Mouse (Mus musculus) olfactory bulb, adult 2 months (tissue): ENCODE results near the gene Espn. TPM values are rescaled to one million over a fixed set of nuclear protein-coding genes. Genes with fewer than 3 reads are reported as not detected.

Source experiments
- H3K27ac ChIP-seq: fragments of 200-500 bp; 2 replicates; pipeline ENCODE4 v1.5.1; 2012; ENCODE audit warnings: low read depth, low read length; ENCODE audit not compliant: insufficient read depth
- H3K4me1 ChIP-seq: fragments of 200-500 bp; 2 replicates; pipeline ENCODE4 v1.6.1; 2012; ENCODE audit warnings: low read length; ENCODE audit not compliant: control insufficient read depth, insufficient read depth
- H3K4me3 ChIP-seq: fragments of 200-500 bp; 2 replicates; pipeline ENCODE4 v1.5.1; 2012; ENCODE audit warnings: mild to moderate bottlenecking, low read depth, low read length, moderate library complexity; ENCODE audit not compliant: insufficient read depth
- CTCF ChIP-seq: fragments of 200-500 bp; IDR thresholded peaks from 2 replicates; pipeline ENCODE4 v1.5.1; 2012; ENCODE audit warnings: low read depth, mild to moderate bottlenecking, low read length, moderate library complexity; ENCODE audit not compliant: insufficient read depth
- POLR2A ChIP-seq: fragments of 200-500 bp; IDR thresholded peaks from 2 replicates; pipeline ENCODE4 v1.6.1; 2012; ENCODE audit warnings: mild to moderate bottlenecking, low read depth, low read length, moderate library complexity; ENCODE audit not compliant: insufficient read depth
- WGBS: fragments of 180-500 bp; shearing (Covaris S2); methylation state at CpG from one replicate; pipeline ENCODE4 v1.1.7; 2018; 5-methylcytosine and 5-hydroxymethylcytosine counted together
- polyA plus RNA-seq: library from polyadenylated mRNA; stranded (reverse); fragments of >200 nt; gene quantifications from 2 replicates; pipeline ENCODE4 v1.2.4, GENCODE M21; 2012; ENCODE audit warnings: low replicate concordance; ENCODE audit not compliant: missing spikeins, insufficient read depth, insufficient read length

Gene Espn
- polyA plus RNA-seq, 1 experiment: not detected

DNA sequence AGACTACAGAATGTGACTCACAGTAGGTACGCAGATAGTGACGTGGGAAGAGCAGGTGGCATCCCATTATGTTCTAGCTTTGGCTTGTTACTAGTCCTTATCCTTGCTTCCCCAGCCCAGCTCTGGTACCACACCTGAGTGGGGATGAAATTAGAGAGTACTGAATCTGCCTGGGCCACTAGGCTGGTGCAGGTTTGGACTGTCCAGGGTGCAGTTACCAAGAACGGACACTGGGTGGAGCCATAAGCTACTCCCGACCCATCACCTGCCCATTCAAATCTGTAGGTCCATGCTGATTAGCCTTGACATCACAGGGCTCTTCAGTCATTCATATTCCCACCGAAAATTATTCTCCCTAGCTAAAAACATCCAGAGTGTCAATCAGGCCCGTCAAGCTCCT is 11.7 kb downstream of the Espn start:
- H3K4me1 ChIP-seq: peaks cover 9% of the 10 kb centered on the region
- H3K27ac ChIP-seq: no peak overlapping the region
- TF ChIP-seq POLR2A (no peak), CTCF (no peak)
- H3K4me3 ChIP-seq: no peak overlapping the region
- 37% methylated on average over 6 of the region's 6 CpGs for WGBS

DNA sequence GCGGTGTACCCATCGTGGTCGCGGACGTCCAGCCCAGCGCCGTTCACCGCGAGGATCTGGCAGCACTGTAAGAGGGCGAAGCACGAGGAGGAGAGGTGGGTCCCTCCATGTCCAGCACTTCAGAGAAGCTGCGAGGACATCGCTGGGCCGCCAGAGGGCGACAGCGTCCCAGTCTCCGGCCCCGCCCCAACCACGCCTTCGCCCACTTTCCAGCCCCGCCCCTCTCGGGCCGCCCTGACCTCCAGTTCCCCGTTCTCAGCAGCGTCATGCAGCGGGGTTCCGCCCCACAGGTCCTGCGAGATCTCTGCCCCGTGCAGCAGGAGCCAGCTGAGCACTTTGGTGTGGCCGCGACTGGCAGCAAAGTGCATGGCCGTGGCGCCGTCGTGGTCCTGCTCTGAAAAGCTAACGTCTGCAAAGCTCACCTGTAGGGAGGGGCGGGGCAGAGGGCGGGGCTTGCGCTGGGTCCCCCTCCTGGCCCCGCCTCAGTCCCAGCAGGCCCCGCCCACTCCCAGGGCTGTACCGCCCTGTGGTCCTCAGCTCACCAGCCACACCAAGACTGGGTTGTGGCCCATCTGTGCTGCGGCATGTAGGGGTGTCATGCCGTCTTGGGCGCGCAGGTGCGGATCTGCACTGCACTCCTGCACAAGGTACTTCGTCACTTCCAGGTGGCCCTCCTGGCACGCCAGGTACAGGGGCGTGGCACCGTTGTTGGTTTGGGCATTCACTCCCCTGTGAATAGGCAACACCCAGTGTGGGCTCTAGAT is 13.5 kb downstream of the Espn start:
- Histone ChIP-seq H3K4me3 (peak overlapping the region; percentile 37), H3K4me1 (peaks cover 9% of the 10 kb centered on the region), H3K27ac (no peak overlapping the region)
- TF ChIP-seq POLR2A (no peak), CTCF (peak; percentile 73)
- WGBS: 3% methylated on average over 51 of the region's 51 CpGs

DNA sequence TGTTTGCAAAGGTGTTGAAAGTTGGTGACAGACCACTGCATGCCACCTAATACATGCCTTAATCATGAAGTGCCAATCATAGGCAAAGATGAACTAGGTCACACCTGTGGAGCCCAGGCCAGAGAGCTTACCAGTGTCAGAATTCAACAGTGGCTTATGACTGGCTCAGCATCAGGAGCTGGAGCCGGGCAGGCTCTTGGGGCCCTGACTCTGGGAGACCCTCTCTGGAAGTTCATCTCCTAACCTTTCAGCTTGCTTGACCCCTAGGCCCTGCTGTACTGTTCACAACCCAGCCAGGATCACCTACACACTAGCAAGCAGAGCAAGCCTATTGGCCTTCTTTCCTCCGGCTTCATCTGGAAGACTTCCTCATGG is 15.3 kb downstream of the Espn start:
- no peak overlapping the region for H3K4me3 ChIP-seq
- TF ChIP-seq CTCF: no peak
- no peak for TF ChIP-seq POLR2A
- WGBS: 96% methylated on average over 2 of the region's 2 CpGs
- no peak overlapping the region for H3K27ac ChIP-seq
- H3K4me1 ChIP-seq: peaks cover 11% of the 10 kb centered on the region

DNA sequence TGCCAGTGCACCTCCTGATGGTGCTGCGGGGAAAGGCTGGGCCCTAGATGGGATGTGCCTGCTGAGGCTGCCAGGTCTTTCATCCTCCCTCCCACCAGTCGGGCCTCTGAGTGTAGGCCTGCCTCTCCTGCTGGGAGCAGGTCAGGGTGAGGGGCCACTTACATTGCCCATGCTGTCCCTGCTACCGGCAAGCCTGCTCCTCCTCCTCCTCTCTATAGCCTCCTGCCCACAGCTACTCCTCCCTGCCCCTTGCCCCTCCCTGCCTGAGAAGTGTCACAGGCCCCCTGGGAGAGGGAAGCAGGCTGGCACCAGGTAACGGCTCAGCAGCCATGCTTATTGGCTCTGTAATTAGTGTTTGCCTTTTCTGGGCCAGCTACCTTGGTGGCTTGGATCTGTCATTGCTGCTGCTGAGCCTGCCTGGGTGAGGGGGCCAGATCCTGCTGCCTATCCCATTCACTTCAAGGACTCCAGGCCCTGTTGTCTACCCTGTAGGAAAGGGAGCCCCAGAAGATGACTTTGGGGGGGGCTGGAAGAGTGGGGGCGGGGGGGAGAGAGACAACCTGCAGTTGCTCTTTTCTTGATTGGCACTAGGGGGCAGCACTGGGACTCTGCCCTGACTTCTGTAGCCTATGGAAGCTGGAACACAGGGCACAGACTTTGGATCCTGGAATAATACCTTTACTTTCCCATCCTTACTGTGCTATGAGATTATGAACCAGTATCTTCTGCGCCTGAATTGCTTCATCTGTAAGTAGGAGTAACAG is 15.9 kb downstream of the Espn start:
- peaks cover 17% of the 10 kb centered on the region for H3K4me1 ChIP-seq
- H3K27ac ChIP-seq: no peak overlapping the region
- 49% methylated on average over 6 of the region's 6 CpGs for WGBS
- TF ChIP-seq POLR2A: no peak
- no peak overlapping the region for H3K4me3 ChIP-seq

DNA sequence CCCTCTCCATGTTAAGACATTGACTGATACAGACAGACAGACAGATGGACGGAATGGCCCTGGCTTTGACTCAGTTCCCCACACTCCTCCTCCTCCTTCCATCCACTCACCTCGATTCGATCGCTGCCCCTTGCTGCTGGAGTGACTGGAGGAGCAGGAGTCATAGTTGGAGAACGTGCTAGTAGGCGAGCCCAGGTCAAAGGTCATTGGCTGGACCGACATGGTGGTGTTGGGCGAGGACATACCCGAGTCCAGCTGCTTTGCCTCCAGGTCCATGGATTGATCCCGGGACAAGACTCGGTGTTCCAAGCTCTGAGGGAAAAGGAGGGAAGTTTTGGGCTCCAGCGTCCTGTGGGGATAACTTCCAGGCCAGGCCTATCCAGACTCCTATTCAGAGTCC is 16.8 kb downstream of the Espn start:
- Histone ChIP-seq H3K4me3 (no peak overlapping the region), H3K4me1 (peaks cover 25% of the 10 kb centered on the region), H3K27ac (no peak overlapping the region)
- TF ChIP-seq CTCF: no peak
- no peak for TF ChIP-seq POLR2A
- WGBS: 92% methylated on average over 12 of the region's 12 CpGs

DNA sequence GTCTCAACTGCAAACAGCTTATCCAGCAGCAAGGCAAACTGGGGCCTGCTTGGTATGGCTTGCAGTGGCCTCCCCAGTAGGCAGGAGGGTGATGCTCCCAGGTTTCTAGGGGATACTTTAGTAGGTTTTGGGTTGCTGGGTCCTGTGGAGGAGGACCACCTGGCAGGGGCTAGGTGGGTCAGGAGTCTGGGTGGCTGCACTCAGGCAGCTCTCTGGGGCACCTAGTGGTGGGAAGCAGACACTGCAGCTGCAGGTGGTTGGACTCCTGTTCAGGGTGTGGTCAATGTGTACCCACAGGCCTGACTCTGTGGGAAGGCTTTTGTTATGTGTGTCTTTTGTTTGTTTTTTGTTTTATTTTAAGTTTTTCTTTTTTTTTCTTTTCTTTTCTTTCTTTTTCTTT is 17.7 kb downstream of the Espn start:
- no peak overlapping the region for H3K4me3 ChIP-seq
- no peak overlapping the region for H3K27ac ChIP-seq
- TF ChIP-seq POLR2A: no peak
- TF ChIP-seq CTCF: peak; percentile 70
- H3K4me1 ChIP-seq: peaks cover 26% of the 10 kb centered on the region

DNA sequence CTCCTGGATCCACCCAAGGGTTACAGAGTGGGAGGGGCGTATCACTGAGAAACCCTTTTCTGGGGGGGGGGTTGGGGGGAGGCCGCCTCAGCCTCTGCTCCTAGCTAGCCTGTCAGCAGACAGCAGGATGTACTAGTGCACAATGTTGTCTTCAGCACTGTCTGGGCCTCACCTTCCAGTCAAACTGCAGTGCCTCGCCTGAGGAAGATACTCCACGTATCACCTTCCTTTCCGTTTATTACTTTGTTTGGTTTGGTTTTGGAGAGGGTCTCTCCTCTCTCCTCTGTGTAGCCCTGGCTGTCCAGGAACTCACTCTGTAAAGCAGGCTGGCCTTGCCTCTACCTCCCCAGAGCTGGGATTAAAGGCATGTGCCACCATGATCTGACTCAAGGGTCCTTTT is 19.0 kb downstream of the Espn start:
- Histone ChIP-seq H3K4me3 (no peak overlapping the region), H3K27ac (no peak overlapping the region), H3K4me1 (peaks cover 17% of the 10 kb centered on the region)
- TF ChIP-seq CTCF (no peak), POLR2A (no peak)
- WGBS: 76% methylated on average over 5 of the region's 5 CpGs

DNA sequence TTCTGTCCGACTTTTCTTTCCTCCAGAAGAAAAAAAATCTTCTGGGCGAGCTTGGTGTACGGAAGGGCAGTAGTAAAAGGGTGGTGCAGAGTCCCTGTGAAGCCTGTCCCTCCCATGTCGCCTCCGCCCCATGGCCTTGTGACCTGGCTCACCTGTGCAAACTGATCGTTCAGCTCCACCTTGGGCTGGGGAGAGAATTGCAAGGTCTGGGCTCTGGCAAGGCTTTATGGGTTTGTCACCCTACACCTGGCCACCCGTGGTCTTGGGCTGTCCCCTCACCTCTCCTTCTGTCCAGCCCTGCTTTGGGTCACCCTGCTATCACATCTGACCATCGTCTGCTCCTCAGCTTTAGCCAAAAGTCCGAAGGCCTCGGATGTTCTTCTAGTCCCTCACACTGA is 19.4 kb downstream of the Espn start:
- Histone ChIP-seq H3K27ac (no peak overlapping the region), H3K4me1 (peaks cover 16% of the 10 kb centered on the region), H3K4me3 (no peak overlapping the region)
- 63% methylated on average over 10 of the region's 10 CpGs for WGBS
- TF ChIP-seq CTCF: no peak
- no peak for TF ChIP-seq POLR2A
